Mouse (Mus musculus) frontal cortex, postnatal 36 days (tissue): ENCODE measurements around the gene Zfp81.
"Not testable (repeated sequence)": the region's sequence is repeated elsewhere in the genome, so short reads cannot be mapped to it uniquely, and the experiment has no call there.

Source experiments
- DNase-seq, 2 experiments: peaks; one replicate each; pipeline ENCODE4 v3.0.0; 2022; ENCODE audit warnings: low spot score in 2 of 2

Zfp81 gene

DNA sequence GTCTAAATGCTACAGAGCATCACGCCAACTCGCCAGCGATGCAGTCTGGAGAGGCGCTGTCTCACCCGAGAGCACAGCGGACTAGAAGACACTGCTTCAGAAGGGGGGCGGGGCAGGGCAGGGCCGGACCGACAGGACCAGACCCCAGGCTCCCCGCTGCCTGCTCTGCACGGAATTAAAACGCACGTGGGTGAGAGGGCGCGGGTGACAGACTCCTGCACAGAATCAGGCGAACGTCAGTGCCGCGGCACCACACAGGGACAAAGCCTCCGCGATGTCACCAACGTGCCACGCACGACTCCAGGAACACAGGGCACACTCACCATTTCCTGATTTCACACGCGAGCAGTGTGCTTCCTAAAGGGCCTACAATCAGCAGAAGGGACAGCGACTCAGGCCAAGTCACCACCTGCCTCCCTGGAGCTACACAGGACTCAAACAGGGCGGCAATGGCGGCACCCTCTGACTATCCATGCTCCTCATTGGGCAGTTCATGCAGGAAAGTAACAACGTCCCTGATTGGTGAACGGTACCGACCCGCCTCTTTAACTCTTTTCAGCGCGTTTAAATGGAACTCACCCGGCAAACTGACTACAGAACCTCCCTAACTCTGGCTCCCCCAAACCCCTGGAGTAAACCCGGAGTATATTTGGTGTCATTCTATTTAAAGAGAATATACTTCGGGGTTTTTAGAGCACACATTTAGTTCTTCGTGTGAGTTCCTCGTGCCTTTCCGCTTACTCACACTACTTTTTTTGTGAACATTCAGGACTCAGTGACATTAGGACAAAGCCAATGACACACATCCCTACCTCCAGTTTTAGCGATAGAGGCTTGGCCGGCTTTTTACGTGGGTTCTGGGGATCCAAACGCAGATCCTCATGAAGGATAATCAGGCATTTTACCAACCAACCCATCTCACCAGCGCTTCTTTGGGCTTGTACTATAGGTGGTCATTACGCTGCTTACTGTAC, at the start of gene Zfp81:
Zfp81 (minus strand) TSS at position 468 of the 974 bp plus-strand sequence.
- DNase-seq, result peak; percentile 84 to 93

GRCm38 (mm10) chr17:33394182-33395034, 35.7 kb upstream of the Zfp81 start, which contains the start of gene Zfp101:
Gene Zfp101 (minus strand): TSS chr17:33394641.
- peak; percentile 84 to 95 for DNase-seq

GRCm38 (mm10) chr17:33392271-33392670, 33.6 kb upstream of the Zfp81 start:
- no peak for DNase-seq

GRCm38 (mm10) chr17:33385705-33386104, 27.0 kb upstream of the Zfp81 start:
- peak; percentile 22 to 24 for DNase-seq

DNA sequence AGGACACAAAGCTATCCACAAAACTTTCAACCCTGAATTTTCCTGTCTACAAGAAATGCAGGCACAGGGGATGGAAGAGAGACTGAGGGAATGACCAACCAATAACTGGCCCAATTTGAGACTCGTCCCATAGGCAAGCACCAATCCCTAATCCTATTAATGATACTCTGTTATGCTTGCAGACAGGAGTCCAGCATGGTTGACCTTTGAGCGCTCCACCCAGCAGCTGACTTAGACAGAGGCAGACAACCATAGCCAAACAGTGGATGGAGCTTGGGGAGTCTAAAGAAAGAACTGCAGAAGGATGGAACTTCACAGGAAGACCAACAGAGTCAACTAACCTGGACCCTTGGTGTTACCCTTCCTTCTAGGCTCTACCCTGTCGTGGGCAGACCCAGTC, 14.1 kb upstream of the Zfp81 start:
- DNase-seq, result no peak

DNA sequence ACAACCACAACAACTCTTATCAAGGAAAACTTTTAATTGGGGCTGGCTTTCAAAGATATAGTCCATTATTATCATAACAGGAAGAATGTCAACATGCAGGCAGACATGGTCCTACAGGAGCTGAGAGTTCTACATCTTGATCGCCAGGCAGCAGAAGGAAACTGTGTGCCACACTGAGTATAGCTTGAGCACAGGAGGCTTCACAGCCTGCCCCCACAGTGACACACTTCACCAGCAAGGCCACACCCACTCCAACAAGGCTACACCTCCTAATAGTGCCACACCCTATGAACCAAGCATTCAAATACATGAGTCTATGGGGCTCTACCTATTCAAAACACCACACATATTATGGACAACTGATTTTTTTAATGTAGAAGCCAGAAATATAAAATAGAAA, 5.7 kb downstream of the Zfp81 start:
- DNase-seq, result no peak

GRCm38 (mm10) chr17:33289876-33290149, 68.9 kb downstream of the Zfp81 start:
- DNase-seq, result not testable (repeated sequence)

DNA sequence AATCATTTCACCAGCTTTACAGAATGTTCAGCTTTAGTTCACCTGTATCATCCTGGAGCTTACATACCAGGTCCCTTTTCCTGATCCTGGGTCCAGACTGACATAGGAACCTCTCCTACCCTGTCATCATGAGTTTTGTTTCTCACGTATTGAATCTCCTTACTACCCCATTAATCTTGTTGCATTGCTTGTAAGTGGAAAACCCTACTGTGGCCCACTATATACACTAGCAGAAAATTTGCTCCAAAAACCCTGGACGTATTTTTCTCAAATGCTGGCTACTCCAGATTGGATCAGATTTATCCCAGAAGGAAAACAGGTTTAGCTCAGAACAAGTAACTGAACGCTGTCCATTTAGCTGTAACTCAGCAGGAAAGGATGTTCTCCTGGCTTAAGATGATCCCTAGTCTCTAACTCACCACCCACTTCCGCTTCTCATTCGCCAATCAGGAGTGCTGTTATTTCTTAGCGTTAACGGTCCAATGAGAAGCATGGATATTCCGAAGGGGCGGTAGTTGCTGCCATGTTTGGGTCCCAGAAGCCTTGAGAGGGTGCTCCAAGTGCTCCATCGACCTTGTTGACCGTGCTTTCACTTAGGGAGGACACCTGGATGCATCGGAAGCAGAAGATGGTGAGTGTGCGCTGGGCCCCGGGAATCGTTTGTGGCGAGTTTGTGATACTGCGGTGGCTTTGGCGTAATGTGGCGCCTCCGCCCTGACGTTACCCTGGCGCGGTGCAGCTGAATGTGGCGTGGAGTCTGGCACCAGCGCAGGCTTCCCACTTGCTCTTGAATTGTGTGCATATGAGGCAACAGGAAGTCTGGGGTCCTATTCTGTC, 69.4 kb downstream of the Zfp81 start, which contains the start of gene Zfp955b:
Zfp955b (plus strand) TSS at position 506 of the 837 bp plus-strand sequence.
- not testable (repeated sequence) for DNase-seq
